Mouse (Mus musculus): ENCODE data around the gene Hcfc1.

- no peak for TF ChIP-seq CTCF (IDR thresholded peaks at IDR 0.05)
- TF ChIP-seq POLR2A (IDR thresholded peaks at IDR 0.05; ENCODE audit: insufficient read depth, low read depth, low read length) = no peak
- no peak for TF ChIP-seq EP300 (IDR thresholded peaks at IDR 0.05; ENCODE audit: insufficient read depth, low read depth, low read length)
Observed at GRCm38 (mm10) chrX:73969729-73970128, 3.6 kb upstream of the Hcfc1 start.
